Mouse (Mus musculus): ENCODE results near the gene Trhr2. TPM values are rescaled to one million over a fixed set of nuclear protein-coding genes. Genes with fewer than 3 reads are reported as not detected.

Trhr2 gene
- polyA plus RNA-seq, 1 experiment = 0.05 TPM

DNA sequence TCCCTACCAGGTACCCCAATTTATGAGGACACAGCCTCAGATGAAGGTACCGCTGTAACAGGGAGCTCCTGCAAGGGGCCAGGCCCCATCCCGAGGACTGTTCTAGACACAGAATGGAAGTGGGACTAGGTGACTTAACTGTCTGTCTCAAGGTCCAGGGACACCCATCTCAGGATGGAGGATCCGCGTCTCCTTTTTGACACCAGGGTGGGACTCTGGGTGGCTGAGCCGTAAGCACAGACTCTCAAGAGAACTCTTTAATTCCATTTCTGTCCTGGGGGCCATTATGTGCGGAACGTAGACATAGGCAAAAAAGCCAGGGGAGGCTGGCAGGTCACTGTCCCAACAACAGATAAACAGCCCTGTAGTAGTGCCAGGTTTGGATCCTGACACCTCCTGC lies 38.4 kb downstream of the Trhr2 start:
- no peaks in the 10 kb centered on the region for H3K4me1 ChIP-seq (ENCODE audit: control insufficient read depth, insufficient read depth, low read length)
- DNase-seq = no peak
- H3K27me3 ChIP-seq (replicated peaks; ENCODE audit: control insufficient read depth, insufficient read depth, low read length) = no peaks in the 10 kb centered on the region
- no peaks in the 10 kb centered on the region for H3K36me3 ChIP-seq (ENCODE audit: control insufficient read depth, insufficient read depth, low read length)
- H3K27ac ChIP-seq (ENCODE audit: insufficient read depth, low read depth, low read length) = no peak overlapping the region
- no peak for TF ChIP-seq CTCF (conservative IDR thresholded peaks at IDR 0.05; ENCODE audit: insufficient read depth, insufficient read length, low read depth, low read length)
- TF ChIP-seq POLR2A (IDR thresholded peaks at IDR 0.05; ENCODE audit: low read depth, low read length) = no peak
- WGBS = 93% methylated on average over 7 of the region's 7 CpGs
- no peak overlapping the region for H3K4me3 ChIP-seq (ENCODE audit: insufficient read depth, low read depth, low read length)

DNA sequence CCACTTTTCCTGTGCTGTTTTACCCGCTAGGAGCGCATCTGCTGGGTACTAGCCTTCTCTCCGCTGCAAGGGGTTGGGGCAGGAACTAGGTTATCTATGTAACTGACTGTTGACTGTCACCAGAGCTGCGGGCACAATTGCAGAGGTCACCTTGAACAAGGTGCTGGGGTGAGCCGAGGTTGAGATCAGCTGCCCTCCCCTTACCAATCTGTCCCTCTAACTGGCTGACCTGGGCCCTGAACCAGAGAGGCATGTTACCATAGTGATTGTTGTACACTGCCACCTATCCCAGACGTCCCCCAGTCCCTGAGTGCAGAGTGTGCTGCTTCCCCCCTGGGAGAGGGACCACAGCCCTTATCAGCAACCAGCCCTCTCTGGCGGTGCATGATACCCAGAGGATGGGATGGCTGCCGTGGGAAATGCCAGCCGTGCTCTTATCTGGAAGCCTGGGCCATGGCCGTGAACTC lies 39.1 kb downstream of the Trhr2 start:
- TF ChIP-seq CTCF (conservative IDR thresholded peaks at IDR 0.05; ENCODE audit: insufficient read depth, insufficient read length, low read depth, low read length) (no peak), POLR2A (IDR thresholded peaks at IDR 0.05; ENCODE audit: low read depth, low read length) (no peak)
- Histone ChIP-seq H3K4me1 (ENCODE audit: control insufficient read depth, insufficient read depth, low read length) (no peaks in the 10 kb centered on the region), H3K27ac (ENCODE audit: insufficient read depth, low read depth, low read length) (no peak overlapping the region), H3K36me3 (ENCODE audit: control insufficient read depth, insufficient read depth, low read length) (no peaks in the 10 kb centered on the region), H3K27me3 (replicated peaks; ENCODE audit: control insufficient read depth, insufficient read depth, low read length) (no peaks in the 10 kb centered on the region), H3K4me3 (ENCODE audit: insufficient read depth, low read depth, low read length) (no peak overlapping the region)
- DNase-seq = no peak
- WGBS = 80% methylated on average over 10 of the region's 10 CpGs

- no peaks in the 10 kb centered on the region for H3K27me3 ChIP-seq (replicated peaks; ENCODE audit: control insufficient read depth, insufficient read depth, low read length)
- H3K4me1 ChIP-seq (ENCODE audit: control insufficient read depth, insufficient read depth, low read length) = no peaks in the 10 kb centered on the region
- H3K4me3 ChIP-seq (ENCODE audit: insufficient read depth, low read depth, low read length) = no peak overlapping the region
- no peak overlapping the region for H3K27ac ChIP-seq (ENCODE audit: insufficient read depth, low read depth, low read length)
- WGBS = 48% methylated on average over 3 of the region's 3 CpGs
- DNase-seq = no peak
- TF ChIP-seq POLR2A (IDR thresholded peaks at IDR 0.05; ENCODE audit: low read depth, low read length) (no peak), CTCF (conservative IDR thresholded peaks at IDR 0.05; ENCODE audit: insufficient read depth, insufficient read length, low read depth, low read length) (no peak)
- no peaks in the 10 kb centered on the region for H3K36me3 ChIP-seq (ENCODE audit: control insufficient read depth, insufficient read depth, low read length)
Measured at GRCm38 (mm10) chr8:122320541-122320940, 40.0 kb downstream of the Trhr2 start.

DNA sequence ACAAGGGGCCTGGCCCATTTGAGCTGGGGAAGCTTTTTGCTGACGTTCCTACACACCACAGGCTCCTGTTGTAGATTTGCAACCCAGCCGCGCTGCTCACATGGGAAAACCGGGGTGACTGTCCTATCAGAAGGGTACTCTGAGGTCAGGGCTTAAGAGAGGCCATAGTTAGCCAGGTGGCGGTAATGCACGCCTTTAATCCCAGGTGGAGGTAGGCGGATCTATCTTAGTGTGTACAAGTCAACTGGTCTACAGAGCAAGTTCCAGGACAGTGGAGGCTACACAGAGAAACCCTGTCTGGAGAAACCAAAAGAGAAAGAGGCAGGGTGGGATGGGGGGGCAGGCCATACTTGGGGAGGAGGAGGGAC lies 40.9 kb downstream of the Trhr2 start:
- no peak overlapping the region for H3K4me3 ChIP-seq (ENCODE audit: insufficient read depth, low read depth, low read length)
- H3K4me1 ChIP-seq (ENCODE audit: control insufficient read depth, insufficient read depth, low read length) = no peaks in the 10 kb centered on the region; the same call in 1 of the 2 replicates
- H3K27ac ChIP-seq (ENCODE audit: insufficient read depth, low read depth, low read length) = no peak overlapping the region
- H3K36me3 ChIP-seq (ENCODE audit: control insufficient read depth, insufficient read depth, low read length) = no peaks in the 10 kb centered on the region
- H3K27me3 ChIP-seq (replicated peaks; ENCODE audit: control insufficient read depth, insufficient read depth, low read length) = no peaks in the 10 kb centered on the region
- 88% methylated on average over 7 of the region's 7 CpGs for WGBS
- DNase-seq = no peak
- TF ChIP-seq CTCF (conservative IDR thresholded peaks at IDR 0.05; ENCODE audit: insufficient read depth, insufficient read length, low read depth, low read length) (no peak), POLR2A (IDR thresholded peaks at IDR 0.05; ENCODE audit: low read depth, low read length) (no peak)

DNA sequence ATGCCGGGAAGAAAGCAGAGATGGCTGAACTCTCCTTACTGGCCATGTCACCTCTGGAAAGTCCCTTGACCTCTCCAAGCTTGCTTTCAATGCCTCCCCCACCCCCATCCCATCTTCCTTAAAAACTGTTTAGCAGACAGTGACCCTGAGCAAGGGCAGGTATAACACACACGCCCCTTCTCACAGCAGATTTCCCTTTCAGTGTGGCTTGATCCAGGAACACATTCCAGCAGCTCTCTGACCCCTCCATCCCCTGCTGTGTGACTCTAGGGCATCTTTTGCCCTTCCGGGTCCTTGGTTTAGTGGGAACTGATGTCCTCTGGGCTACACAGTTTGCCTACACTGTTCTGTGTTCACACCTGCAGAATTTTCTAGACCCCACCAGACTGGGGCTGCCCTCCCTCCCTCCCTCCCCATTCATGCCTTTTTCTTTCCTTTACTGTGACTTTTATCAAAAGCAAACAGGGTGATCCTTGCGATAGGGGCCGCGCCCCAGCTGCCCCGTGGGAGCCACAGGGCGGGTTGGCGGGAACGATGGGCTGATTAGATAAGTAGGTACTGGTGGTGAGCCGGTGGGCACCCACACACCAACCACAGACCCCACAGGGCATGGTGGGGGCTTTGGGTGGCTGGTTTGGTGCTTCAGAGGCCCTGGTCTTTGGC lies 41.4 kb downstream of the Trhr2 start:
- DNase-seq = no peak
- H3K27me3 ChIP-seq (replicated peaks; ENCODE audit: control insufficient read depth, insufficient read depth, low read length) = no peaks in the 10 kb centered on the region
- H3K4me3 ChIP-seq (ENCODE audit: insufficient read depth, low read depth, low read length) = no peak overlapping the region
- no peak for TF ChIP-seq CTCF (conservative IDR thresholded peaks at IDR 0.05; ENCODE audit: insufficient read depth, insufficient read length, low read depth, low read length)
- TF ChIP-seq POLR2A (IDR thresholded peaks at IDR 0.05; ENCODE audit: low read depth, low read length) = no peak
- H3K27ac ChIP-seq (ENCODE audit: insufficient read depth, low read depth, low read length) = no peak overlapping the region
- H3K36me3 ChIP-seq (ENCODE audit: control insufficient read depth, insufficient read depth, low read length) = no peaks in the 10 kb centered on the region
- no peaks in the 10 kb centered on the region; the same call in 1 of the 2 replicates for H3K4me1 ChIP-seq (ENCODE audit: control insufficient read depth, insufficient read depth, low read length)
- 82% methylated on average over 11 of the region's 11 CpGs for WGBS

- Histone ChIP-seq H3K4me1 (ENCODE audit: control insufficient read depth, insufficient read depth, low read length) (no peaks in the 10 kb centered on the region; the same call in 1 of the 2 replicates), H3K27me3 (replicated peaks; ENCODE audit: control insufficient read depth, insufficient read depth, low read length) (no peaks in the 10 kb centered on the region), H3K4me3 (ENCODE audit: insufficient read depth, low read depth, low read length) (no peak overlapping the region), H3K36me3 (ENCODE audit: control insufficient read depth, insufficient read depth, low read length) (no peaks in the 10 kb centered on the region), H3K27ac (ENCODE audit: insufficient read depth, low read depth, low read length) (no peak overlapping the region)
- 65% methylated on average over 8 of the region's 8 CpGs for WGBS
- DNase-seq = no peak
- TF ChIP-seq CTCF (conservative IDR thresholded peaks at IDR 0.05; ENCODE audit: insufficient read depth, insufficient read length, low read depth, low read length) (no peak), POLR2A (IDR thresholded peaks at IDR 0.05; ENCODE audit: low read depth, low read length) (no peak)
Measured at GRCm38 (mm10) chr8:122317918-122318475, 42.5 kb downstream of the Trhr2 start.

- TF ChIP-seq CTCF (conservative IDR thresholded peaks at IDR 0.05; ENCODE audit: insufficient read depth, insufficient read length, low read depth, low read length) = no peak
- no peak for TF ChIP-seq POLR2A (IDR thresholded peaks at IDR 0.05; ENCODE audit: low read depth, low read length)
- Histone ChIP-seq H3K4me1 (ENCODE audit: control insufficient read depth, insufficient read depth, low read length) (no peaks in the 10 kb centered on the region; the same call in 1 of the 2 replicates), H3K27me3 (replicated peaks; ENCODE audit: control insufficient read depth, insufficient read depth, low read length) (no peaks in the 10 kb centered on the region), H3K36me3 (ENCODE audit: control insufficient read depth, insufficient read depth, low read length) (no peaks in the 10 kb centered on the region), H3K27ac (ENCODE audit: insufficient read depth, low read depth, low read length) (no peak overlapping the region), H3K4me3 (ENCODE audit: insufficient read depth, low read depth, low read length) (no peak overlapping the region)
- 69% methylated on average over 2 of the region's 2 CpGs for WGBS
- no peak for DNase-seq
Measured at GRCm38 (mm10) chr8:122316402-122316801, 44.1 kb downstream of the Trhr2 start.
